Mouse (Mus musculus): ENCODE measurements at regions not wholly inside any gene's neighbourhood (a gene's known extent, or its start where the extent isn't known, plus 50 kb on each side); places are given as distances from the start of the nearest gene placed in this dataset.
A peak's percentile ranks its signal among the peaks of the same experiment; 100 is the strongest.

DNA sequence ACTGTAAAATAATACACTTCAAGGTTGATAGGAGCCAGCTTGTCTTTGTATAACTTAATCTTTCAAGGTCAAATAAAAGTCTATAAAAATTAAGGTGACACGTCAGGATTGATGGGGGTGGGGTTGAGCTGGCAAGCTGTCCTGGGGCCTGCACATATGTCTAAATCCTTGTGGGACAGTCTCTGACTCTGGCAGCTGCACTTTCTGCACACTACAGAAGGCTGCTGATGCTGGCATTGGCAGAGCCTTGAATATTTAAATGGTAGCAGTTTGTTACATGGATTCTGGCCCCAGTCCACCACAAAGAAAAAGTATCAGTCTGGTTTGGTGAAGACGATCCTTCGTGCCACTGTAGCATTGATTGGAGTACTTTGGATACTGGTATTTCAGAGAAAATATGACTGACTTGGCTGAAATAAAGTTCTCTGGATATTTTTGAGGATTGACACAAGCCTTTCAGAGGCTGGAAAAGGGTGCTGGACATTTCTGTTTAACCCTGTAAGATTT, 3648.0 kb downstream of the 9330182O14Rik start:
- peak; percentile 32 for DNase-seq (ENCODE audit: low read depth, low spot score)

DNA sequence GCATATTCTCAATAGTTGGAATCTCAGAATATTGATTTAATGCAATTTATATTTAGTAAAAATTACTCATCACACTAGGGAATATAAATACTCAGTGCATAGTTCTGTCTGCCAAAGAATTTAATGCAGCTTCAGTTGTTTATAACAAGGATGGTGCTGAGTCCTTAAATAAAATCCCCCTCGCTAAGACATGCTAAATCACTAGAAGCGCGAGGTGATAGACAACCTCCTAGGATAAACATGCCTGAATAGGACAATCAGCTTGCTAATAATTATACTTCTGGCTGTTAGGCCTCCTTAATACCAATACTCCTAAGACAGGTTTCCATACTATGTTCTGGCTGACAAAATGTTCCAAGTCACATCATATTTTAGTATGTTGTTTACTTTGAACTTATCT, 3650.0 kb downstream of the 9330182O14Rik start:
- DNase-seq (ENCODE audit: low read depth, low spot score) = no peak

DNA sequence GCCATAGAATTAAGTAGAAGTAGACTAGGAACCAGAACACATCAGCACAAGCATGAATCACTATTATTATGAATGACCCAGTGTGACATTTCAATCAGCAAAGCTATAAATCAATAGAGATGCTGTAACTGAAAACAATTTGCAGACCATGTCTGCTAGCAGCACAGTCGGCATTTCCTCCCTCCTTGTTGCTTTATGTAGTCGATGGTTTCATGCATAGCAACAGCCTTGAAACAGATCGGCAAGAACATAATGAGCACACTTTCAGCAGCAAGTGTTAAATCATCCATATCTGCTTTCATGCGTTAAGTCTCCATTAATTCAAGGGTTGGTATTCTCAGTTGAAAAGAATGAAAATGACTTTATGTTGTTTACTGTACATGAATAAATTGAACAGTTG, 3669.2 kb downstream of the 9330182O14Rik start:
- peak; percentile 70 for DNase-seq (ENCODE audit: low read depth, low spot score)

Measured in brain, embryonic 18.5 days (tissue).